Mouse (Mus musculus) liver, adult 2 months (tissue): ENCODE measurements at regions not wholly inside any gene's neighbourhood (a gene's known extent, or its start where the extent isn't known, plus 50 kb on each side); places are given as distances from the start of the nearest gene placed in this dataset.

Source experiments
- CTCF ChIP-seq: fragments of 200-500 bp; IDR thresholded peaks from 2 replicates; pipeline ENCODE4 v1.5.1; 2011; ENCODE audit warnings: low read depth, low read length, control low read depth
- POLR2A ChIP-seq: fragments of 200-500 bp; IDR thresholded peaks from 2 replicates; pipeline ENCODE4 v1.6.1; 2011; ENCODE audit warnings: low read length, control low read depth; ENCODE audit not compliant: insufficient read depth; ENCODE audit errors: extremely low read depth

DNA sequence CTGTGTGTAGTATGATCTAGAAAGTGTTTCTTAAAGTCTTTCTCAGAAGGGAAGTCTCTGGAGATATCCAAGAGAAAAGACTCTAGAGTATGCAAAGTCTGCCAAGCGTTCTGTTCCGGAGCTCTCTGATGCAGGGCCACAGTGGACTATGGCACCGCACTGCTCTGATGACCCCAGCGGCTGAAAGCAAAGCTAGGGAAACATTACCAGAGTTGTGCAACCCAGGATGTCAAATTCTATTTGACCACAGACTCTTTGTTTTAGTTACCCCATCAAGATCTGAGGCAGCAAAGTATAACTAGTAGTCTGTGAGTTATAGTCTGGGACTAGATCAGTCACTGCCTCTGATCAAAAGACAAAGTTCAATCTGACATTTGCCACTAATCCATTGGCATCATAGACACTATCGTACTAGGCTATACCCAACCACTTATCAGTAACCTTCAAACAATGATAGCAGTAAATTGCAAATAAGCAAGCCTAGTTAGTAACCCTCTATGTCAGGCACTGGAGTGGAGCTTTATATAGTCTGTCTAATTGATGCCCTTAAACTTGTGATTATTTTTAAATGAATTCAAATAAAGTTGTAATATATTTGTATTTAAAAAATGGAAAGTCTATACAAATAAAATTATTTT, 198.9 kb upstream of the Ccdc122 start:
- TF ChIP-seq CTCF (no peak), POLR2A (no peak)
